Mouse (Mus musculus) hindbrain, embryonic 15.5 days (tissue): ENCODE measurements around the gene Prkcq. TPM values are rescaled to one million over a fixed set of nuclear protein-coding genes. Genes with fewer than 3 reads are reported as not detected.

Experiments
- ATAC-seq: fragments of 200-750 bp; cut with Nextera tagmentation; 2 replicates; pipeline ENCODE4 v1.8.0; 2017; ENCODE audit warnings: low read depth, moderate number of reproducible peaks, moderate TSS enrichment; ENCODE audit not compliant: low FRiP score
- H3K27ac ChIP-seq: fragments of 300-500 bp; sonication (generic); replicated peaks from 2 replicates; pipeline ENCODE4 v1.5.1; 2015; ENCODE audit warnings: mild to moderate bottlenecking, inconsistent platforms
- H3K27me3 ChIP-seq: fragments of 300-500 bp; sonication (generic); 2 replicates; pipeline ENCODE4 v1.6.1; 2015; ENCODE audit warnings: control low read depth, inconsistent platforms
- H3K36me3 ChIP-seq: fragments of 300-500 bp; sonication (generic); 2 replicates; pipeline ENCODE4 v1.6.1; 2015; ENCODE audit warnings: control low read depth, inconsistent platforms
- H3K4me1 ChIP-seq: fragments of 300-500 bp; sonication (generic); replicated peaks from 2 replicates; pipeline ENCODE4 v1.6.1; 2015; ENCODE audit warnings: control low read depth, inconsistent platforms
- H3K4me2 ChIP-seq: fragments of 300-500 bp; sonication (generic); 2 replicates; pipeline ENCODE4 v1.6.1; 2015; ENCODE audit warnings: moderate library complexity, mild to moderate bottlenecking, inconsistent platforms
- H3K4me3 ChIP-seq: fragments of 300-500 bp; sonication (generic); 2 replicates; pipeline ENCODE4 v1.5.1; 2015; ENCODE audit warnings: mild to moderate bottlenecking, inconsistent platforms
- H3K9ac ChIP-seq: fragments of 300-500 bp; sonication (generic); 2 replicates; pipeline ENCODE4 v1.6.1; 2015; ENCODE audit warnings: inconsistent platforms
- H3K9me3 ChIP-seq: fragments of 300-500 bp; sonication (generic); 2 replicates; pipeline ENCODE4 v1.6.1; 2016; ENCODE audit warnings: control low read depth, inconsistent platforms
- WGBS: fragments of 180-500 bp; shearing (Covaris S2); methylation state at CpG from one replicate; pipeline ENCODE4 v1.1.7; 2015; 5-methylcytosine and 5-hydroxymethylcytosine counted together
- polyA plus RNA-seq: library from polyadenylated mRNA; unstranded; fragments of >200 nt; fragmentation: Nextera tagmentation; extraction: Ambion mirVana; gene quantifications from 2 replicates; pipeline ENCODE4 v1.2.1, GENCODE M21; 2015

Gene Prkcq
- polyA plus RNA-seq, 1 experiment from 2014 or later = 20.5 TPM

DNA sequence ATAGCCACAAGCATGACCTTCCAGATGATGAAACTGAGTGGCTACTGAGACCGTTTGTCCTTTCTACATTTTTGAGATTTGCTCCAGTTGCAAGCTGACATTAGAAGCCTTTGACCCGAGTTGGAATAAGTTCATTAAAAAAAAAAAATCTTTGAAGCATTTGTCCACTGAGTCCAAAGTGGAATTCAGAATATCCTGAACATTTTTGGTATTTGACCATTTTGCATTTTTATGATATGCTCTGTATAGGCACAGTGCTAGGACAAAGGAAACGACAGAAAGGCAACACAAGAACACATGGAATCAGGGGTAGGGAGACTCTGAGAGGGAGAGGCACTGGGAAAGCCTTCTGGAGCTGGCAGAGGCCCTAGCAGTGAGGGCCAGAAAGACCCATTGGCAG is 9.2 kb upstream of the Prkcq start:
- Histone ChIP-seq H3K9me3 (no peaks in the 10 kb centered on the region), H3K27ac (no peak overlapping the region), H3K9ac (no peak overlapping the region), H3K27me3 (no peaks in the 10 kb centered on the region), H3K4me1 (no peaks in the 10 kb centered on the region), H3K36me3 (no peaks in the 10 kb centered on the region), H3K4me2 (no peak overlapping the region), H3K4me3 (no peak overlapping the region)
- 77% methylated on average over 3 of the region's 3 CpGs for WGBS
- ATAC-seq = no peak

DNA sequence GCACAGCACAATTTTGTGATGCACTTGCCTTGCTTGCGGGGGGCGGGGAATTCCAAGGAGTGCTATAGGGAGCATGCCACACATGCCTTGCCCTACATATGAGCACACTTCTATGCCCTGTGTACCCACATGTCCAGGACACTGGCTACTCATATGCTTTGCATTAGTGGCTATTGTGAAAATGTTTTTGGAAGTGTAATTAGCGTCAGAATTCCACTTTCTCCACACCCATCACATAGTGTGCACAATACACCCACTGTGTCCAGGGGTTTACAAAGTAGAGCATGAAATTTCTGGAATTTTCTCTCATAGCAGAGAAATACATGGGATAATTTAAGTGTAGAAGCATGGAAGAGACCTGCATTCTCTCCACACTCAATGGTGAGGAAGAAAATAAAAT is 7.7 kb upstream of the Prkcq start:
- Histone ChIP-seq H3K4me1 (no peaks in the 10 kb centered on the region), H3K9ac (no peak overlapping the region), H3K4me2 (no peak overlapping the region), H3K27ac (no peak overlapping the region), H3K27me3 (no peaks in the 10 kb centered on the region), H3K36me3 (no peaks in the 10 kb centered on the region), H3K9me3 (no peaks in the 10 kb centered on the region), H3K4me3 (no peak overlapping the region)
- ATAC-seq = no peak
- WGBS = 73% methylated on average over 3 of the region's 3 CpGs

DNA sequence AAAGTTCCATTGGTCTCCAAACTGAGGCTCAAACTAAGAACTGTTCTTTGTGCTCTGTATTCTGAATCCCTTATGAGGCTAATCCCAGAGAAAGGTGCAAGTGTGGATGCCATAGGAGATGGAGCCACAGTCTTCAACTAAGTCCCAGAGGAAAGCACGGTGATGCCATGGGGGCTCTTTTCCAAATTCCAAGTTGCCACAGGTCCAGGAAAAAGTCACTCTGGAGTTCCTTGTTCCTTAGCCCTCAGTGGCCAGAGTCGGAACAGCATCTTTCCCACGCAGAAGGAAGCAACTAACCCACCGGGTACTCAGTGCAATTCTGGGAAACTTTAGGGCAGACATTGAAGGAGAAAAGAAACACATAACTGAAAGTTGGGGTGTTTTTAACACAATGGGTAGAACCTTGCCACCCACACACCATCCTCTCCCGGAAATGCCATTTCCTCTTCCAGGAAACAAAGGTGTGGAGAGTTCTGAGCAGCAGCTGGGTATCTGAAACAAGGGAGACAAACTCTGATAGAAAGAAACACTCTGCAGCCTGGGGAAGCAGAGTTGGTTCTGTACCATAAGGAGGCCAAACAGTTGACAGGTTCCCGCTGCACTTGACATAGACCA is 2.1 kb upstream of the Prkcq start:
- no peak overlapping the region for H3K4me2 ChIP-seq
- no peak for ATAC-seq
- WGBS = 71% methylated on average over 6 of the region's 6 CpGs
- H3K4me3 ChIP-seq = no peak overlapping the region
- H3K27me3 ChIP-seq = peaks cover 5% of the 10 kb centered on the region; the same call in 1 of the 2 replicates
- H3K36me3 ChIP-seq = no peaks in the 10 kb centered on the region
- H3K9me3 ChIP-seq = no peaks in the 10 kb centered on the region
- H3K9ac ChIP-seq = no peak overlapping the region
- H3K4me1 ChIP-seq = peaks cover 13% of the 10 kb centered on the region; the same call in 1 of the 2 replicates
- no peak overlapping the region for H3K27ac ChIP-seq

DNA sequence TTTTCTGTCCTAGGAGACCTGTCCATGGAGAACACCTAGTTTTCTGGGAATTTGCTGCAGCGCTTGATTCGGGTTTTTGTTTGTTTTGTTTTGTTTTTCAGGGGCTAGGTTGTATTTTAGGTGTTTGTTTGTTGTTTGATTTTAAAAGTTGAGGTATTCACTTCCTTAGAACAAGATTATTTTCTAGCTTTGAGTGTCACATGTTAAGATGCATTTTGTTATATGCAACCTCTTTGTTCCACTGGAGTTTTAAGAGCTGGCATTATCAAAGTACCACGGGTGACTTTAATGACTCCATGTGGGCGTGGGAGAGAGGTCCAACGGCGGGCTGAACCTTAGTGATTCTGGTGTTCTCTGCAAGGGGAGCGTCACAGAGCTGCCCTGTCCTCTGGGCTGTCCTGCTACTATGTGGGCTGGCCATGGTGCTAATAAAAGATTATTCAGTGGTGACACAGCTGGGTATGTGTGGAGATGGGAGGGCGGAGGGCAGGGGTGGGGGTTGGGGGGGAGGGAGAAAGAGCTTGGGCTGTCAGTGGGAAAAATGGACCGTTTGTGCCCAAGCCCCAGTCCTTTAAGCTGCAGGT is 1.0 kb downstream of the Prkcq start:
- WGBS = 6% methylated on average over 9 of the region's 9 CpGs
- Histone ChIP-seq H3K9ac (no peak overlapping the region), H3K27me3 (peaks cover 5% of the 10 kb centered on the region; the same call in 1 of the 2 replicates), H3K36me3 (no peaks in the 10 kb centered on the region), H3K4me3 (peak overlapping the region; percentile 49), H3K9me3 (no peaks in the 10 kb centered on the region), H3K27ac (peak overlapping the region; percentile 42; the same call in 1 of the 2 replicates), H3K4me2 (peak overlapping the region; percentile 71), H3K4me1 (peaks cover 13% of the 10 kb centered on the region; the same call in 1 of the 2 replicates)
- 0 out of 2 replicates have a peak, but pooled peaks have one; percentile 42 for ATAC-seq

DNA sequence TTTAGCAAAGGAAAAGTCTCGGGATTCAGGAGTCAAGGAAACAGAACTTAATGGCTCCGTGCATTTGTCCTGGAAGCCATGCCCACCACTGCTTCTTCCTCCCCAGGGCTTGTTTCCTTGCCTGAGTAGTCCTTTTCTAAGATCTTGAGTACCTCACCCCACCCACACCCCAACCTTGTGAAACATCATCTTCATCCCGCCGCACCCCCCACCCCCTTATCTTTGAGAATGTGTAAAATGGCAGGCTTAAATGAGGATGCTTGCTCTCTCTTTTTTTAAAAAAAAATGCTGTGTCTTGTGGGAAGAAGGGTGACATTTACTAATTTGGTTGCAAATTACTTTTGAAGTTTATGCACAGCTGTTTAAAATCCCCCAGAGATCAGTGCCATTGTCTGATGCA is 1.6 kb downstream of the Prkcq start:
- peaks cover 13% of the 10 kb centered on the region; the same call in 1 of the 2 replicates for H3K4me1 ChIP-seq
- H3K9ac ChIP-seq = no peak overlapping the region
- no peaks in the 10 kb centered on the region for H3K9me3 ChIP-seq
- peak overlapping the region; percentile 49 for H3K4me3 ChIP-seq
- no peak for ATAC-seq
- 0 out of 2 replicates have a peak overlapping the region, but pooled peaks have one; percentile 42 for H3K27ac ChIP-seq
- no peaks in the 10 kb centered on the region for H3K36me3 ChIP-seq
- 37% methylated on average over 4 of the region's 4 CpGs for WGBS
- H3K4me2 ChIP-seq = peak overlapping the region; percentile 71
- peaks cover 5% of the 10 kb centered on the region; the same call in 1 of the 2 replicates for H3K27me3 ChIP-seq

DNA sequence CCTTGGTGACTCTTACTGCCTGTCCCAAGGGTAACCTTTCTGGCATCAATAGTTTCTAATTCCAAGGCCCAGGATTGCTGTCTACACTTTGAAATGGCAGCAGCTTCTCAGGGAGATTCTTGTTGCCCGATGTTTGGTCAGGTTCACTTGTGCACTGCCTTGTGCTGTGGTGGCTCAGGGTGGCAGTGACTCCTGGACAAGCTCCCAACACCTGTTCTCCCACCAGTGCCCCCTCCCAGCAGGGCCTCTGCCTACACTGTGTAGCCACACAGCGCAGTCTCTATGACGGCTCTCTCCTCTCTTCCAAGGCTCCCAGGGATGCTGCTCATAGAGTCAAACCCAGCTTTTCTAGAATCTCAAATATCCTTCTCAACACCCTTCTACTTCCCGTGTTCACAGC is 2.2 kb downstream of the Prkcq start:
- H3K27me3 ChIP-seq = peaks cover 5% of the 10 kb centered on the region; the same call in 1 of the 2 replicates
- no peak overlapping the region for H3K4me3 ChIP-seq
- H3K4me2 ChIP-seq = no peak overlapping the region
- WGBS = 65% methylated on average over 4 of the region's 4 CpGs
- no peak overlapping the region for H3K27ac ChIP-seq
- H3K9ac ChIP-seq = no peak overlapping the region
- H3K9me3 ChIP-seq = no peaks in the 10 kb centered on the region
- H3K36me3 ChIP-seq = no peaks in the 10 kb centered on the region
- peaks cover 13% of the 10 kb centered on the region; the same call in 1 of the 2 replicates for H3K4me1 ChIP-seq
- ATAC-seq = no peak

DNA sequence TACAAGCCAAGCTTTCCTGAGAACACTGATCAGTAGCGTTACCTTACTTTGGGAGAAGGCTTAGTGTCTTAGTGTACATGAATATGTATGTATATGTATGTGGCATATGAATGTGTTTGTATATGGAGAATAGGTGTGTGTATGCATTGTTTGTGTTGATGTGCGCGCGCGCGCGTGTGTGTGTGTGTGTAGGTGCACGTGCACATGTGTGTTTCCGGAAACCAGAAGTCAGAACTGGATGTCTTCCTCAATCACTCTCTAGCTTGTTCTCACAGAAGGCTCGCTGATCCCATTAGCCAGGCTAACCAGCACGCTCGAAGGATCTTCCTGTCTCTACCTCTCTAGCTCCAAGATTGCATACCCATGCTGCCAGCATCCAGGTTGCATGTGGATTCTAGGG is 6.0 kb downstream of the Prkcq start:
- Histone ChIP-seq H3K4me3 (no peak overlapping the region), H3K36me3 (no peaks in the 10 kb centered on the region), H3K4me2 (no peak overlapping the region), H3K4me1 (peaks cover 6% of the 10 kb centered on the region; the same call in 1 of the 2 replicates), H3K27ac (no peak overlapping the region), H3K9me3 (no peaks in the 10 kb centered on the region), H3K27me3 (no peaks in the 10 kb centered on the region), H3K9ac (no peak overlapping the region)
- no peak for ATAC-seq
- 94% methylated on average over 12 of the region's 12 CpGs for WGBS

DNA sequence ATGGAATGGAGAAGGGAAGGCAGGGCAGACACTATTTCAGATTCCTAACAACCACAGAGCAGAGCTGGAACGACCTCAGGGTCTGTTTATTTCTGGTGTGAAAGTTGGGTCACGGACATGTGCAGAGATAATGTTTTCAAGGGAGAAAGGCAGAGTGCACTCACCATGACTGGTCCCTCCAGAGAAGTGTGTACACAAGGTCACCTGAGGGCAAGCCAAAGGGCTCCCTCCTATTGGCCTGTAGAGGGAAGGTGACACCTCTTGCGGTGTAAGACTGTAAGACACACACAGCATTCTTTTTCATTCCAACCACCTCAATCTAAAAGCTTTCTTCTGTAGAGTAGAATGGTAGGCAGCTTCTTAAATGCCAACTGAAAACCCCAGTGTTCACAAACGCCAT is 9.6 kb downstream of the Prkcq start:
- Histone ChIP-seq H3K4me2 (no peak overlapping the region), H3K27ac (no peak overlapping the region), H3K4me3 (no peak overlapping the region), H3K9ac (no peak overlapping the region), H3K27me3 (no peaks in the 10 kb centered on the region), H3K36me3 (no peaks in the 10 kb centered on the region), H3K9me3 (no peaks in the 10 kb centered on the region), H3K4me1 (no peaks in the 10 kb centered on the region)
- no peak for ATAC-seq
- 77% methylated on average over 4 of the region's 4 CpGs for WGBS

DNA sequence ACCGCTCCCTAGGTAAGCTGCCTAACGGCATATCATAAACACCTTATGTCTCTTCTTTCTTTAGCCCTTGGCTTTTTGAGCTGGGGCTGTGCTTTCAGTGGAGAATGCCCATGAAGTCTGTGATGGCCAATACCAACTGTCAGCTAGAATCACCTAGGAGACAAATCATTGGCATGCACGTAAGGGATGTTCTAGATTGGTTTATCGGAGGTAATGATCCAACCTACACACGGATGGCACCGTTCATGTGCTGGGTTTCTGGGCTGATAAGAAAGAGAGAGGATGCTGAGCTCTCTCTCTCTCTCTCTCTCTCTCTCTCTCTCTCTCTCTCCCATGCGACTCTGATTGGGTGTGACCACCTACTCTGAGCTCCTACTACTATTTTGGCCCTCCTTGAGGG is 10.2 kb downstream of the Prkcq start:
- H3K27ac ChIP-seq = no peak overlapping the region
- no peaks in the 10 kb centered on the region for H3K4me1 ChIP-seq
- H3K4me2 ChIP-seq = no peak overlapping the region
- H3K27me3 ChIP-seq = no peaks in the 10 kb centered on the region
- no peaks in the 10 kb centered on the region for H3K36me3 ChIP-seq
- no peak overlapping the region for H3K4me3 ChIP-seq
- ATAC-seq = no peak
- no peaks in the 10 kb centered on the region for H3K9me3 ChIP-seq
- no peak overlapping the region for H3K9ac ChIP-seq
- WGBS = 85% methylated on average over 7 of the region's 7 CpGs

DNA sequence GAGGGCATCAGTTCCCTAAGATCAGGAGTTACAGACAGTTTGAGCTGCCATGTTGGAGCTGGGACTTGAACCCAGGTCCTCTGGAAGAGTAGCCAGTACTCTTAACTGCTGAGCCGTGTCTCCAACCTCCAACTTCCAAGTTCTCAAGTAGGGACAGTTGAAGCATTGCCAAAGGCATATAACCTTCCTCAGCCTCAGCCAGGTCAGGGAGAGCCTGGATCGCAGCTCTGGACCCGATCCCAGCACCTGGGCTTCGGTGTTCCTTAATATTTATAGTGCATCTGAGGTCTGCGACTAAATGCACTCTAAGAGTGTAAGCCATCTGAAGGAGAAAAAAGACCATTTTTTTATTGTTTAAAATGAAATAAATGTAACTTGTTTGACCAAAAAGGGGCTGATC is 12.1 kb downstream of the Prkcq start:
- no peaks in the 10 kb centered on the region for H3K27me3 ChIP-seq
- no peaks in the 10 kb centered on the region for H3K4me1 ChIP-seq
- H3K9me3 ChIP-seq = no peaks in the 10 kb centered on the region
- no peak overlapping the region for H3K27ac ChIP-seq
- H3K9ac ChIP-seq = no peak overlapping the region
- H3K4me3 ChIP-seq = no peak overlapping the region
- 91% methylated on average over 5 of the region's 5 CpGs for whole genome bisulfite sequencing
- no peak for ATAC-seq
- H3K36me3 ChIP-seq = no peaks in the 10 kb centered on the region
- no peak overlapping the region for H3K4me2 ChIP-seq

DNA sequence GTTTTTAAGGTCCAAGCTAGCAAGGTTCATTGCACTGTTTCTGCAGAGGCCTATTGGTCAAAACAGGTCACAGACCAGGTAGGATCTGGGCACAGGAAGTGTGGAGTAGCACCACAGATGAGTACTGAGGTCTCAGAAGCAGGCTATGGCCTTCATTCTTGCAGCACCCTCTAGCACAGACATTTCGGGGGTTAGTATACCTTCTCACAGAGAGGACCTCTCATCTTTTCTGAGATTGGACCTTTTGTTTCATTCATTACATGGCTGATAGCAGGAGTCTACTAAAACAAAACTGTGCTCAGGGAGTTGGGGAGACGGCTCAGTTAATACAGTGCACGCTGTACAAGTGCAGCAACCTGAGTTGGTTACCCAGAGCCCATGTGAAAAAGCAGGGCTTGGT is 14.7 kb downstream of the Prkcq start:
- Histone ChIP-seq H3K4me2 (no peak overlapping the region), H3K36me3 (no peaks in the 10 kb centered on the region), H3K9ac (no peak overlapping the region), H3K27ac (no peak overlapping the region), H3K4me3 (no peak overlapping the region), H3K9me3 (no peaks in the 10 kb centered on the region), H3K4me1 (no peaks in the 10 kb centered on the region), H3K27me3 (no peaks in the 10 kb centered on the region)
- 97% methylated on average over 3 of the region's 3 CpGs for WGBS
- ATAC-seq = no peak

DNA sequence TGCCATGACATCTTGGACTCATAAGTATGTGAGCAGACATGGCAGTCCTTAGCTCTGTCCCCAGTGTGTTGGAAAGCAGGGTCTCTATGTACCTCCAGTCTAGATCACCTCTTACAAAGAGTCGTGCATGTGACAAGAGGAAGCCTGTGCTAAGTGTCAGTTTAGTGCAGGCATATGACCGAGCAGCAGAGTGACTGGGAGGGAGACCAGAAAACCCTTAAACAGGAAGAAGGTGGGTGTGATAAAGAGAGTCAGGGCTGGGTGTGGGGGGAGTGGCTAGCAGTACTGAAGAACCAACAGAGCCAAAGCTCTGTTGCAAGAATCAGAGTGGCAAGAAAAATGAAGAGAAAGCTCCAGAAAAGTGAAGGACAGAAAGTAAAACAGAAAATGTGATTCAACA is 15.3 kb downstream of the Prkcq start:
- no peaks in the 10 kb centered on the region for H3K36me3 ChIP-seq
- H3K9me3 ChIP-seq = no peaks in the 10 kb centered on the region
- H3K4me1 ChIP-seq = no peaks in the 10 kb centered on the region
- H3K27me3 ChIP-seq = no peaks in the 10 kb centered on the region
- no peak overlapping the region for H3K4me2 ChIP-seq
- no peak for ATAC-seq
- 81% methylated on average over 2 of the region's 2 CpGs for WGBS
- no peak overlapping the region for H3K4me3 ChIP-seq
- no peak overlapping the region for H3K27ac ChIP-seq
- no peak overlapping the region for H3K9ac ChIP-seq
